Mouse (Mus musculus): Measurements from ENCODE around the gene Vwa5b2.

Gene Vwa5b2

DNA sequence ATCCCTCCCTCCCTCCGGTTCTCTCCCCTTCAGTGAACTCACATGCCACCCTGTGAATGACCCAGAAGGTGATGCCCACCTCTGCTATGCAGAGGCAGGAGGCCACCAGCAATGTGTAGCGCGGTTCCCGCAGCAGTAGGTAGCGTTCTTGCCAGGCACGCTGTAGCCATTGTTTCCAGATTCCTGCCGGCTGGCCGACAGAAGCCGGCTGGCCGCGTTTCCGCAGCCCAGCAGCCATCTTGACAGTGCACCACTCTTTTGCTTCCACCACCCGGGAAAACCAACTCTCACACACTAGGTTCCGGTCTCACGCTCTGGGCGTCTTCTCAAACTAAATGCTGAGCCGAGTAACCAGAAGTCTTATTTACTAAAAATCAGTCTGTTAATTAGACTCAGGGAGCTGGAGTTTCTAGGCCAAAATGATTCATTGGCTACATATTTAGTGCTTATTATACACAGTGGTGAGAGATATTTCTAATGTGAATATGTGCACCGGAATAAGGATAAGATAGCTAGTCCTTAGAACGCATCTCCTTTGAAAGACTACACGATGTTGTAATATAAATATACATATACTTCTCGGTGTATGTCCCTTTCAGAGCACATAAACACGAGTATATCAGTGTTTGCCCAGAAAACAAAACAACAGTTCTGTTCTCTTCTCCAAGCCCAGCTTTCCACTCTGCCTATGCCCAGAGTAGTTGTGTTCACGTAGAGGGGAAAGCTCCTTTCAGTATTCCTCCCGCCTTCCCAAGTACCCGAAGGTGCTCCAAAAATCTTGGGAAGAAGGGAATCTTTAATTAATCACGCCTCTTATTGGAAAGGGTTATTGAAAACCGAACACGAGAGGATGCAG is 21.5 kb downstream of the Vwa5b2 start:
- peak; percentile 81 for DNase-seq (ENCODE audit: extremely low spot score, low spot score)

DNA sequence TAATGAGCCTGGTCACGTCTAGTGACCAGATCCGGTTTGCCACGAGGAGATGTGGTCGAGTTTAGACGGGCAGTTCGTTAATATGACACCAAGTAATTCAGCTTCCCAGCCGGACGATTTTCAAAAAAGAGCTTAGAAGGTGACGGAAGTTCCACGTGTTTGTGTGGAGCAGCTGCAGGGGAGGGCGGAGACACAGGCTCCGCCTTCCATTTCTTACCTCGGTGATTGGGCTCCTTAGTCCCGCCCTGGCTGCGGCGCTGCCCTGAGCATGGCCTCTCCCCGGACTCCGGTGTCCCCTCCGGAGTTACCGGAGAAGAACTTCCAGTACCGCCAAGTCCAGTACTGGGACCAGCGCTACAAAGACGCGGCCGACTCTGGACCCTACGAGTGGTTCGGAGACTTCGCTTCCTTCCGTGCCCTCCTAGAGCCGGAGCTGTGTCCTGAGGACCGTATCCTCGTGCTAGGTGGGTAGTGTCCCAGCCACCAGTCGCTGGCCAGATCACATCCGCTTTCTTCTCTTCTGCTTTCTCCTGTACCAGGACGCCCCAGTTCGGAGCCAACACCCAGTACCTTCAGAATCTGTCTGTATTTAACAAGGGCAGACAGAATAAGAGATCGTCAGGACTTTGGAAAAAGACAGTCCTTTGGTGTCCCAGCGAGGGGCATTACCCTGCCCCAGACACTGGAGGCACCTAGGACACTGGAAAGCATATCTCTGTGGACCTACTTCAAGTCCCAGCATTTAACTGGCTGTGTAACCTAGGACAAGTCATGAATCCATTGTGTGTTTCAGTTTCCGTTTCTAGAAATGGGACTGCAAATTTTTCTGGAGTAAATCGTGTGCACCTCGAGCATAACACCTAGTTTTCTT is 22.3 kb downstream of the Vwa5b2 start, which contains the start of the genes Eef1akmt4, Gm49333 and Alg3:
Gene Eef1akmt4, plus strand, starts transcription at position 237 of the 871 bp plus-strand sequence.
Gene Gm49333, plus strand, starts transcription at position 254 of the 871 bp plus-strand sequence.
Gene Alg3, minus strand, starts transcription at position 379 of the 871 bp plus-strand sequence.
- DNase-seq (ENCODE audit: extremely low spot score, low spot score), result peak; percentile 86

DNA sequence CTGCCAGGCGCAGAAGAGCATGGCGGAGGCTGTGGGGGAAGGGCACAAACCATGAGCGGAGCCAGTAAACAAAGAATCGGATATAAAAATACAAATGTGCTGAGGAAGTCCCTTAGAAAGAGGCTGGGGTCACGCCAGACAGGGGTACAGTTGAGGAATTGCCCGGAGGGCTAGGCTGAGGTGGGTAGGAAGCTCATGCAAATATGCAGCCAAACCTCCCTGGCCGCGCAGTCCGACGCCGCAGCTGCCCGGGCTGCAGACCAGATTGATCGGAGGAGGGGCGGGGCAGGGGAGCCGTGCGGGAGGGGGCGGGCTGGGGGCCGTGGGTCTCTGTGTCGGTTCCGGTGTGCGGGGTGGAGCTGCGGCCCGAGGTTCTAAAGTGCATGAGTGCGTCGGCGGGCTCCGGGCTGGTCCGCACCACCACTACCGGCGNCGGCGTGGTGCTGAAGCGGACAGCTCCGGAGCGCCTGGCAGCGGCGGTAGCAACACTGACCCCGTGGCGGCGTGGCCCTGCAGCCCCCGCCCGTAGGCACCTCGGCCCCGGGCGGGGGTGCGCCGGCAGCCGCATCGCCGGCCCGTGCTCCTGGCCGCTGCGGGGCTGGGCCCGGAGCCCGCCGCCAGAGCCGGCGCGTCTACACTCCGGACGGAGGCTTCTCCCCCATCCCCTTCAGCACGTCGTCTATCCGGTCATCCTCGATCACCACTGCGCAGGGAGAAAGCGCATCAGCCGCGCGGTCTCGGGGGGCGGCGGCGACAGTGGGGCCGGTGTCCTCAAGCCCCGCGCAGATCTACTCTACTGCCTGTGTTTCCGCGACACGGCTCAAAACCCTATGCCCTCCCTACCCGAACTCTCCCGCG is 30.5 kb downstream of the Vwa5b2 start:
- peak; percentile 69 for DNase-seq (ENCODE audit: extremely low spot score, low spot score)

DNA sequence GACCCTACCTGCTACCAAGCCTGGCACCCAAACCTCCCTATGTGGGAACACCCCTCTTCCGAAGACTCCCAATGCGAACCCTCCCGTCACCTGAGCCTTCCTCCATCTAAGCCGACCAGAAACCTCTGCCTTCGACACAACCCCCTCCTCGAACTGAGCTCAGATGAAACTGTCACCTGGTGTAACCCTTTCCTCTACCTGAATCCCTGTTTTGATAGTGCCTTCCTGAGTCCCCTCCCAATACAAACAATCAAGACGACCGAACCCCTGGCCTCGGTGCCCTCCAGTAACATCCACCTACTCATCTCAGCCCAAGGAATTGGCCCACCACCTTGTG is 31.1 kb downstream of the Vwa5b2 start:
- peak; percentile 37 for DNase-seq (ENCODE audit: extremely low spot score, low spot score)

DNA sequence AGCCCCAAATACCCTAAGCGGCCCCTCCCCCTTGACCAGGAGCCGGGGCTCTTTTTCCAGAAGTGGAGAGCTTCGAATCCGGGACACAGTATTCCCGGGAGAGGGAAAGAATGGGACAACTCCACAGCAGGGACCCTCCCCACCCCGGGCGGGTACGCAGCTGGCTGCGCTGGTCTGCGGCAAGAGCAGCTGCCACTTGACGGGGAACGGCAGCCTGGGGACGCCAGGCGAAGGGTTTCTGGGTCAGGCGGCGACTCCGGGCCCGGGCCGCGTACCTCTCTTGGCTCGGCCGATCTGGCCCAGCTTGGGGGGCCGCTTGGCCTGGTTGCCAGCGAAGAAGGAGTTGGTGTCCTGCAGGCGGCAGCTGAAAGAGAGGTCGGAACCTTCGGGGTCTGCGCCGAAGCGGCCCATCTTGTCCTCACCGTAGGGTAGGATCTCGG is 31.5 kb downstream of the Vwa5b2 start:
- DNase-seq (ENCODE audit: extremely low spot score, low spot score), result peak; percentile 75

DNA sequence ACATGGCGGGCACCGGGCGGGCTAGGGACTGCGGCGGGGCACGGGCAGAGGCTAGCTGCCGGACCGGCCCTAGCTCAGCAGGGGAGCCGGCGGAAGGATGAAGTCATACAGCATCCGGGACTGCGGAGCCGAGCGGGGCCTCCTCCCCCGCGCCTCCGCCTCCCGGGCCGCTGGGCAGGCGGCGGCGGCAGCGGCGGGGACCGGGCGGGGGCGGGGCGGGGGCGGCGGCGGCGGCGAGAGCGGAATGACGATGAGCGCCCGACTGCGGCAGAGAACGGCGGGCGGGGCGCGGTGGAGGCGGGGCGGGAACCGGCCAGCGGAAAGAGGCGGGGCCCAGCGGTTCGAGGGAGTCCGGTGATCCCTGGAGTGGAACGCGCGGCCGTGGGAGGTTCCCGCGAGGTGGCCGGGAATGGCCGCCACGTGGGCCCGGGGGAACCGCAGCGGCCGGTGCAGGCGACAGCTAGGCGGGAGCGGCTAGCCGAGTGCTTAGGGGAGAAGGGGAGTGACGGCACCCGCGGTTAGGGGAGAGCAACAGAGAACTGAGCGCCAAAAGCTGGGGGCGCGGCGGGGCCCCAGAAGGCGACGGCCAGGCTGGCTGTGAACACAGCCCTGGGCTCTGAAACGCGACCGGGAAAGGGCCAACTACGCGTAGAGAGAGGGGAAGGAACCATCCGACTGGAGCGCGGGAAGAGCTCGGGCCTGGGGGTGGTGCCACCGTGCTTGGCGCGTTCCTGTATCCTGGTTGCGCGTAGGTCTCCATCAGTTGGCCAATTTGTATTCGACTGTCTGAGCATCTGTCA is 32.1 kb downstream of the Vwa5b2 start, which contains the start of gene Camk2n2:
Gene Camk2n2, minus strand, starts transcription at position 97 of the 800 bp plus-strand sequence.
- DNase-seq (ENCODE audit: extremely low spot score, low spot score), result peak; percentile 76

DNA sequence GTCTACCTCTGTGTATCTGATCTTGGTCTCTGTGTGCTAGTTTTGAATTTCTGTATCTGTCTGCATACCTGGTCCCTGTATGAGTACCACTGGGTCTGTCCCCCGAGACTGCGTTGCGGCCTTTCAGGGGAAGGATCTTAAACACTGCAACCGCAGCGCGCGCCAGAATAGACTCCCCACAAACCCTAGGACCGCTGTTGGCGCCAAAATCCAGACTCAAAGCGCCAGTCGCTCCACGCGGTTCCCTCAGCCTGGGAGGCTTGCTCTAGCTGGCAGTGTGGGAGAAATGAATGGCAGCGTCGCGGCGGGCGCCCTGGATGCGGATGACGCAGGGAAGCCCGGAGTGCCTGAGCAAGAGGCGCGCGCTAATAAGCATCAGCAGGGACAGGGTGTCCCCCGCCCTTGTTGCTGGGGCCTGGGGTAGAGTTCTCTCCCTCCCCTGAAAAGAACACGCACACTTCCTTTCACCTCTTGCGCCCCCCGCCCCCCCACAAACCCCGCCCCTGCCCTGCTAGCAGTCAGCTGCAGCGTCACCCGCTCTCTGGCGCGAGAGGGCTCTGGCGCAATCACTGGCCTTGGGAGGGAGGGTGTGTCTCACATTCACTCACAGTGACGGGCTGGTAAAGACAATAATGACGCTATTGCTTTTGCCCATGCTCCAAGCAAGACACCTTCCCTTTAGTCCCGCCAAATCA is 32.9 kb downstream of the Vwa5b2 start:
- DNase-seq (ENCODE audit: extremely low spot score, low spot score), result peak; percentile 72

DNA sequence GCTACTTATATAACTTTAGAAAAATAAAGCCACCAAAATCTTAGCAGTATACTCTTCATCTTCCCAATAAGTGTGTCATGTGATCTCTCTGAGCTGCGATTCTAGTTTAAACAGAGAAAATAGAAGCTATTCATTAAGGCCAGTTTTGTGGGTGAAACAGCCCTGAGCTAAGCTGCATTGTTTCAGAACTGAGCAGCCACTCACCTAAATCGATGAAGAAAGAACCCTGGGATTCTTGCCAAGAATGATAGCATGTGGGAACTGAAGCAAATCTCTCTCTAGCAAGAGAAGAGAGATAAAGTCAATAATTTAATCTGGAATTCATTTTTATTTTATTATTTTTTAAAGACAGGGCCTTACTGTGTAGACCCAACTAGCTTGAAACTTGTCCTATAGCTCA is 33.9 kb downstream of the Vwa5b2 start:
- DNase-seq (ENCODE audit: extremely low spot score, low spot score), result no peak

DNA sequence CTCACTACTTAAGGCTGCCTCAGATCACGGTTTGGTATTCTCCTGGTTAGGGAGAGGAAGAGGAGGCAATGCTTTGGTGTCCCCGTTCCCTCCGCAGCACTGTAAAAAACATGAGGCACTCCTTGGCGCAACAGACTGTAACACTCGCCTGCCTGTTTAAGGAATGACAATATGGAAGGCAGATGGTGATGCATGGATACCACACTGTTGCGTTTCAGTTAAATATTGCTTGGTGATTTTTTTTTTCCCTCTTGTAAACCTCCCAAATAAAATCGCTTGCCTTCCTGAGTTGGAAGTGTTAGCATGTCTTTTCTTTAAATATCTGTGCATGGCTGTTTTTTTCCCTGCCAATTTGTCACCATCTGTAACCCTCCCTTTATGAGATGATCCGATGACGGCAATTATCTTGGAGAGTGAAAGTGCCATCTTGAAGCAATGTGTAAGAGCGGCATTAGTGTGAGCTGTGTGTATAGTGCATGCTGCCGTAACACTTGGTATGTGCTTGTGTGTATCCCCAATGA is 39.7 kb downstream of the Vwa5b2 start:
- no peak for DNase-seq (ENCODE audit: extremely low spot score, low spot score)

DNA sequence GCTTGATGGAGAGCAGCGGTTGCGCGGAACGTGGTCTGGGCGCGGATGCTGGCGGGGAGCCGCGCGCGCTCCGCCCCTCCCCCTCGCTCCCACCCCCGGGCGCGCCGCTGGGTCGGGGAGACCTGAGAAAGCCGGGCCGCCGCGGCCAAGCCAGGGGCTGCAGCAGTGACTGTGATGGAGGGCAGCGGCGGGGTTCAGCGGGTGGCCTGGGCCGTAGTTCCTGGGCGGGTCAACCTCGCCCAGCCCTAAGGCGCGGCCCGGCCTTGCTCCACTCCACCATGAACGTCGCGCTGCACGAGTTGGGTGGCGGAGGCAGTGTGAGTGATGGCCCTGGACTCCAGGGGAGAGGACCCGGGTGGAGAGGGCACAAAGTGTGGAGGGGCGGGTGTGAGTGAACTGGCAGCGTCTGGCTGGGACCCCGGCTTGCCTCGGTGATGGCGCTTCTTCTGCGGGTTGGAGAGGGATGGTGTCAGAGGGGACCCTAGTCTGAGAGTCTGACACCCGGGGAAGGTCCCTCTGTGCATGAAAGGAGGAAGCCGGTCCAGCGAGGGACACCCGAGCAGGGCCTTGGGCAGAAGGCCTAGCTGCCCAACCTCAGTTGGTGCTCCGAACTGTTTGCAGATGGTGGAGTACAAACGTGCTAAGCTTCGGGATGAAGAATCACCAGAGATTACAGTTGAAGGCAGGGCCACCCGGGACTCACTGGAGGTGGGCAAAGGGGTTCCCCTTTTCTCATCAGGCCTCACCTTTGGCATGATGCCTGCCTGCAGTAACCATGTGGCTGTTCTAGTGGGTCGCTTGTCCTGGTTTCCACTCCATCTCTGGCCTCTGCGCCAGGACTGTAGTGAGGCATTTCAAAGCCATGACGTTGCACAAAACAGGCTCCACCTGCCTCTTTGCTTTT is 40.7 kb downstream of the Vwa5b2 start, which contains the start of gene Ece2:
Gene Ece2, plus strand, starts transcription at position 98 of the 904 bp plus-strand sequence.
- peak; percentile 58 for DNase-seq (ENCODE audit: extremely low spot score, low spot score)

DNA sequence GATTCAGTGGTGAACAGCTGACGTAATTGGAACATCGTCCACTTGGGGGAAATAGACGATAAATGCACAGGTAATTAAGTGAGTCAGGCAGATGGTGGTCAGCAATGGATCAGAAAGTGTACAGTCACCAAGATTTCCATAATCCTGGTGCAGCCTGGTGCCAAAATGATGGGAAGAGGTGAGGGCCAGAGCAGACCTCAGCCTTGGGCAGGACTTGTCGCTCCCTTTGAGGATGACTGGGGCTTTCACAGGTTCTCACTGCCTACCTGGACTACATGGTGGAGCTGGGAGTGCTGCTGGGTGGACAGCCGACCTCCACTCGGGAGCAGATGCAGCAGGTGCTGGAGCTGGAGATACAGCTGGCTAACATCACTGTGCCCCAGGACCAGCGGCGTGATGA is 48.1 kb downstream of the Vwa5b2 start:
- no peak for DNase-seq (ENCODE audit: extremely low spot score, low spot score)

DNA sequence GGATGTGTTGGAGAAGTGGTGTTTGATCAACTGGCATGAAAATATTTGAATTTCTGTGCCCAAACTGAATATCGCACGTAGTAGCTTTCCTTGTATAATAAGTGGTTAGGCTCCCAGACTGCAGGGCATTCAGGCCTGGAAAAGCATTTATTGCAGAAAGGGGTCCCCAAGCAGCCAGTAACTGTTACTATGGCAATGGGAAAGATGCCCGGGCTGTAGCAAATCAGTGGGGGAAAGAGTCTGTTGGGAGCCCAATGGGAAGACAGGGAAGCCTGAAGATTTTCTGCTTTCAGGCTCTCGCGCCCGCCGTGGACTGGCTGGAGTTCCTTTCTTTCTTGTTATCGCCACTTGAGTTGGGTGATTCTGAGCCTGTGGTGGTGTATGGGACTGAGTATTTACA is 49.1 kb downstream of the Vwa5b2 start:
- DNase-seq (ENCODE audit: extremely low spot score, low spot score), result no peak

DNA sequence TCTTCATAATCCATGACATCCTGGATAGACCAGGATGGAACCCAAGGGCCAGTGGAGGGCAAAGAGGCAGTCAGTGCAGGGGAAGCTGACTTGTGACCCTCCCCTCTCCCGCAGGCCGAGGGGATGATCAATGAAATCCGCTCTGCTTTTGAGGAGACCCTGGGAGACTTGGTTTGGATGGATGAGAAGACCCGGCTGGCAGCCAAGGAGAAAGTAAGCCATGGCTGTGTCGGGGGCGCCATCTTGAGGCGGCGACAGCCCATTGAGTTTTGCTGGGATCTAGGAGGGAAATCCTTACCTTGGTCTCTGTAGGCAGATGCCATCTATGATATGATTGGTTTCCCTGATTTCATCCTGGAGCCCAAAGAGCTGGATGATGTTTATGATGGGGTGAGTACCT is 52.9 kb downstream of the Vwa5b2 start:
- peak; percentile 67 for DNase-seq (ENCODE audit: extremely low spot score, low spot score)

DNA sequence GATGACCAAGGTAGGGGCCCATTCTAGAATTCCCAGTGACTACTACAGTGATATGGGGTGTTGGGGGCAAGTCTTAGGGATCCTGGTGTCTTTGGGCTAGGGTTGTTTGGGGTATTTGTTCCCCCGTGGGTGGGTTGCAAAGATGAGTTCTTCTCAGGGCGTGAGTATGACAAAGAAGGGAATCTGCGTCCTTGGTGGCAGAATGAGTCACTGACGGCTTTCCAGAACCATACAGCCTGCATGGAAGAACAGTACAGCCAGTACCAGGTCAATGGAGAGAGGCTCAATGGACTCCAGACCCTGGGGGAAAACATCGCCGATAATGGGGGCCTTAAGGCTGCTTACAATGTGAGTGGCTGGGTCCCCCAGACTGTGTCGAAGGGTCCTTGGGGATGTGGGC is 54.6 kb downstream of the Vwa5b2 start:
- DNase-seq (ENCODE audit: extremely low spot score, low spot score), result no peak

DNA sequence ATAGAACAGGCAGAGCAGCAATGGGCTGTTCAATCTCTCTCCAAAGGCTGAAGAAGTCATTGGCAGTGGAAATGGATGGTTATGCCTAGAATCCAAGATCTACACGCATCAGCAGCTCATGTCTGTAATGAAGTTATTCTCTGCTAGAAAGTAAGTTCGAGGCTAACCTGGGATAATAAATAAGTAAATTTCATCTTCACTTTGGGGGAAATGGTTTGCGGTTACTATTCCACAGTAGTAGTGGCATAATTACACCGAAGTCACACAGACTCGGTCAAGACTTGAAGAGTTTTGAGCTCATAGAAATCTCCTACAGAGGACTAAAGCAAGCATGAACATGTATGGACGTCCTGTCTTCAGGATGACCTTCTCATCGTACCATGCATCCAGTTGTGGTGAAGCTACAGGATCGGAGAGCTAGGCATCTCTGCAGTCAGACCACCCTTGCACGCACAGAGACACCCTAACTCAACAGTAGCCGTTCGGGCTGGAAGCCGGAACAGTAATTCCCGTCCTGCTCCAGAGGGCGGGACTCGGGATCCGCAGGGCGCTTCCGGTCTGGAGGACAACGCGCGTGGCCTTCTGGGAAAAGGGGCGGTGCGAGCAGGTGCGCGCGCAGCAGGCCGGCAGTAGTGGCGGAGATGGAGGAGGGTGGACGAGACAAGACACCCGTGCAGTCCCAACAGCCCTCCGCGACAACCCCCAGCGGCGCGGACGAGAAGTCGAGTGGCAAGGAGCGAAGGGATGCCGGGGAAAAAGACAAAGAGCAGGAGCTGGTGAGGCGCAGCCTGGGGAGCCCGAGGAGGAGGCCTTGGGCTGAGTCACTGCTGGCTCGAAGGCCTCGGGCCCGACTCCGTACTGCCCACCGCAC is 62.0 kb downstream of the Vwa5b2 start, which contains the start of gene Psmd2:
Gene Psmd2, plus strand, starts transcription at position 577 of the 871 bp plus-strand sequence.
- peak; percentile 98 for DNase-seq (ENCODE audit: extremely low spot score, low spot score)

DNA sequence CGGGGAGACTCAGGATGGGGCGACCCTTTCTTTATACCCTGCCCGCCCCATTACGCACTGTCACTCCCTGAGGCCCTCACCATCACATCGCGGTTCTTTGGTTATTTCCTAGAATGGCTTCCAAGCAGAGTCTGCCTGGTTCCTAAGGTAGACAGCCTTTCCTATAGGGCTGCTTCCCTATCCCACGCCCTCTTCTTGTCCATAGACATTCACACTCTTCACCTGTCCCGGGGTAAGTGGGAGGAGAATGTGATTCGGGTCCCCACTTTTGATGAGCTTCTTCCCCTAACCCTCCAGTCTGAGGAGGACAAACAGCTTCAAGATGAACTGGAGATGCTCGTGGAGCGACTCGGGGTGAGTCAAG is 62.7 kb downstream of the Vwa5b2 start:
- DNase-seq (ENCODE audit: extremely low spot score, low spot score), result no peak

DNA sequence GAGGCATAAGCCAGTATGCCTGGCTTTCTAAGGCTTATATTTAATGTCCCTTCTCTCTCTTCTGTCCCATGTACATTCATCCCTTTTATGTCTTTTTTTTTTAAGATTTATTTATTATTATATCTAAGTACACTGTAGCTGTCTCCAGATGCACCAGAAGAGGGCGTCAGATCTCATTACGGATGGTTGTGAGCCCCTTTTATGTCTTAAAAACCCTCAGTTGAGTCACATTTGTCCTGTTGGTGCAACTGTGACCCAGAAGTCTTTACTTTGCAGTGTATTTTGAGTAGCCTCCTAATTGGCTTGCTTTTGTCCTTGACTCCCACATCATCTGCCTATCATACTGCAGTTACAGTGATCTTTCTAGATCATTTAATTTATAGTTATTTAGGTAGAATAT is 64.0 kb downstream of the Vwa5b2 start:
- no peak for DNase-seq (ENCODE audit: extremely low spot score, low spot score)

Data from neural tube, embryonic 10.5 days (tissue).